Mouse (Mus musculus) CD4-positive, CD25-positive, alpha-beta regulatory T cell, adult 4 months (primary cell): ENCODE measurements around the gene Bcorl1. TPM values are rescaled to one million over a fixed set of nuclear protein-coding genes. Genes with fewer than 3 reads are reported as not detected.

Experiments
- ATAC-seq: one replicate; pipeline ENCODE4 v1.8.0; 2017
- polyA plus RNA-seq, 2 experiments: library from polyadenylated mRNA; unstranded; fragments of 100-300 nt; shearing (Covaris generic); gene quantifications; one replicate each; pipeline ENCODE4 v1.2.1; 2017

The Bcorl1 gene
- polyA plus RNA-seq, 2 experiments from 2014 or later: 2.3 to 2.7 TPM

DNA sequence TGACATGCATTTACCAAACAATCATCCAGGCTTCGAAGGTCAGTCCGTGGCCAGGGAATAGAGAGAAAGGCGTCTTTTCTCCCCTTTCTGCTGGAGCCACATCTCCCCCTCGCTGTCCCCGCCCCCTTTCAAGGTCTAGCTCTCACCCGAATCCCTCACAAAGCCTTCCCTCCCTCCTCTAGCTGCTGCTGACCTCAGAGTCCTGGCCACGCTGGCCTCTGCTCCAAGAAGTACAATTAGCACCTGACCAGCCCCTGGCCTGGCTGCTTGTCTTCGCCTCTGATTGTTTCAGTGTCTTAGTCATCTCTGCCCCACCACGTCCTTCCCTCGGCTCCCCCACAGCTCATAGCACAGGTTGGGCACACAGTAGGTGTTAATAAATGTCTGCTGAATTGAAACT, 108.5 kb downstream of the Bcorl1 start:
- ATAC-seq: no peak

DNA sequence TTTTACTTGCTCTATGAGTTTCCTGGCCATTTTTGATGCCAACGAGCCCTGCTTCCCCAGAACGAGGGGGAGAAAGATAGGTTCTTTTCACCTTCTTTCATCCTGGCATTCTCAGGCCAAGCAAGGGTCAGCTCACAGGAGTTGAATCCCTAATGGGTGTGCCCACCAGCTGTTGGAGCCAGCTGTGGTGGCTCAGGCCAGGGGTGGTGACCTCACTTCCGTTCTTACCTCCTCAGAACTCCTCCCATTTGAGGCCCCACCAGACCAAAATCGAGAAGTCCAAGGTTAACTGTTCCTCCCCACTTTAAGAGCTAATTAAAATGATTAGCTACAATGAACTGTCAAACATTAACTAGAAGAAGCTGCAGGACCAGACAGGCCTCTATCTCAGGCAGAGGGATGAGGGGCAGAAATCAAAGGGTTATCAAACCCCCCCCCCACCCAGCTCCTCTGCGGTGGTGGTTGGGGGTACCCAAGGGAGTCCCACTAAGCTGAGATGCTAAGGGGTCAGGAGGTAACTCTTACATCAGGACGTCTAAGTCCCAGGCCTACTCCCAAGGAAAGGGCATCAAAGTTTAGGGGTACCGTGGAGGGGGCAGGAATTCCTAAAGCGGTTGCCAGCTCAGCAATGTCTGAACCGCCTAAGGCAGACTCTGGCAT, 111.2 kb downstream of the Bcorl1 start:
- no peak for ATAC-seq

DNA sequence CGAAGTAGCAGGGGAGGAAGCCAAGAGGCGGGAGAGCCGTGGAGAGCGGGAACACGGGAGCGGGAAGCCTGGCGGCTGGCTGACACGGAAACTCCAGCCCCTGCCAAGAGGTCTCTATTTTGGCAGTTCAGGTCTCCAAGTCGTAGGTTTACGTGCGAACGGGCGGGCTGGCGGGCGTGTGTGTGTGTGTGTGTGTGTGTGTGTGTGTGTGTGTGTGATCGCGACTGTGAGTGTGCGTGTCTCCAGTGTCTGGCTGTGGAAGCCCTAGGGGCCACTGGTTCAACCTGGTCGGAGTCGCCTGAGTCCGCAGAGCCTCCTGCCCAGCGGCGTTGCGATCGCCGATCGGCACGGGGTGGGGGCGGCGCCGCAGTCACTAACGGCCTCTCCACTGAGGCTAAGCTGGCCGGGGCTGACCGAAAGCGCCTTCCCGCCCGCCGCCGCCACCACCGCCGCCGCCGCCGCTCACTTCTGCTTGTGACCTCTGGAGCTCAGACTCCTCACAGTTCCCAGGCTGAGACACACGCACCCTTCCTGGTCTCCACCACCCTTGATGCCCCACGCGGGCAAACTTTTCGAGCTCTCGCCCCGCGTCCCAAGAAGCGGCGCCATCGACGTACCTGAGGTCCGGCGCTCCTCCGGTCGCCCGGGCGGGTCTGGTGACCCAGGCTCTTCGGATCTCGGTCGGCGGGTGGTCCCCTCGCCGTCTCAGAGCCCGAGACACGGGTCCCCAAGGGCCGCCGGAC, 111.9 kb downstream of the Bcorl1 start:
- ATAC-seq: no peak

DNA sequence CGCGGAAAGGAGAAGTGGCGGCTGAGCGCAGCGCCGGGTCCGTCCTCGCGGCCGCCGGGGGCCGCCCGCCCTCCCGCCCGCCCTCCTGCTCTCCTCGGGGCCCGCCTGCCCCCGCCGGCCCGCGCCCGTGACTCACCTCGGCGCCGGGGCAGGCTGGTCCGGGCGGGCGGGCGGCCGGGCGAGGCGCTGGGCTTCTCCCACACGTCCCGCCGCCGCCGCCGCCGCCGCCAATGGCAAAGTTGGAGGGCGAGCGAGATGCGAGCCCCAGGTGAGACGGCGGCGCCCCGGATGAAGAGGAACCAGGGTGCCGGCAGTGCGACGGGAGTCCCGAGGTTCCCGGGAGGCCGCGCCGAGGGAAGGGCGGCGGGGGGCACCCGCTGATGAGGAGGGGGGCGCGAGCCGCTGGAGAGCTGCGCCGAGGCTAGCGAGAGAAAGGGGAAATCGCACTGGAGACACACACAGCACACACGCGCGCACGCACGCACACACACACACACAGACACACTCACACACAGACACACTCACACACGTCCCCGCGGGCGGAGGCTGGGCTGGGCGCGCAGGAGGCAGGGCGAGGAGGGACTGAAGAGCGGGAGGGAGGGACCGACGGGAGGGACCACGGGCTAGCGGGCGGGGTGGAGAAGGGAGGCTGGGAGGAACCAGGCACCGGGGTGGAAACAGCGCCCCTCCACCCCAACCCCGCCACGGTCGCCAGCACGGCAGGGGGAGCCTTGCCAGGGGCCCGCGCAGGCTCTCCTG, 112.8 kb downstream of the Bcorl1 start:
- peak; percentile 86 for ATAC-seq

DNA sequence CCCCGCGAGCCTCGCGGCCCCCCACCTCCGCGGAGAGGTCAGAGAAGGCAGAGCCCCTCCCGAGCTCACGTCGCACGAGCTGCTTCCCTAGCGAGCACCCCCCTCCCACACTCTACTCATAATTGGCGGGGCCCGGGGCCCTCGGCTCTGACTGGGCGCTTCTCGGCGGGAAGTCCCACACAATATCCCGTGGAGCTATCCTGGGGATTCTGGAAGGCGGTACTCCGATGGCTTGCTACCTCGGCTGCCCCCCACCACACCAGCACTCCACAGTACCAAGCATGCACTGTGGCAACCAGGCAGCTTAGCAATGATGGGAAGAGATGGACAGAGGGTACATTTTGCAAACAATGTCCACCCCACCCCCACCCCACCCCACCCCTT, 113.3 kb downstream of the Bcorl1 start:
- peak; percentile 46 for ATAC-seq

DNA sequence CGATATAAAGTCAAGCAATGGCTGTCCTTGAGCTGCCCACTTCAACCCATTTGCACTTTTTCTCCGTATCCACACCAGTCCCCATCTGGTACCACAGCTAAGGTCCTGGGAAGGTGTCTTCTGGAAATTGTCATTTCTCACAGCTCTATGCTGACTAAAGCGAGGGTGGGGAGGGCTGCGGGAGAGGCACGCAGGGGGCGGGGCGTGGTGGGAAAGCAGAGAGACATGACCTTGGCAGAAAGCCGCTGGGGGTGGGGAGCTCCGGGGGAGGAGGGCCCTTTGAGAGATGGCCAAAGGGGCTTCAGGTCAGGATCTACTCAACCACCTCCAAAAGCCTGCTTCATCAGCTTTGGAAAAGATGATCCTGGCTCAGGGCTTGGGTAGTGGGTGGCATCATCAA, 113.9 kb downstream of the Bcorl1 start:
- no peak for ATAC-seq

DNA sequence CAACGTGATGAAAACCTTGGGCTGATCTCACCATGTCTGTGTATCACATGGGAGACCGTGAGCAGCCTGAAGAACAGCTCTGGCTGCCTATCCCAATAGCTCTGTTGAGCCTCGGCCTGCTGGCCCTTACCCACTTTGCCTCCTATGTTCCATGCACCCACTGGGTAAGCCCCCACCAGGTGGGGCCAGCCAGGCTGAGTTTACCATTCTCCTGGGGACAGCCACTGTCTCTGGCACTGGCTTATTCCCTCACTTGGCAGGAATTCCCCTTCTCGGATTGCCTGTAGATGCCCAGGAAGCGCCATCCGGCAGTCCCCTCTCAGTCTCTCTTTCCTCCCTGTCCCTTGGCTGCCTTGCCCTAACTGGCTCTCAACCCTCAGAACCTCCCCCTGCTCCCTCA, 115.8 kb downstream of the Bcorl1 start:
- ATAC-seq: no peak

Other genes starting within 250 kb of the Bcorl1 start
- gene Xpnpep2, start 232.6 kb upstream of the Bcorl1 start, polyA plus RNA-seq: under 1 TPM in 1 of 2 experiments, not detected in 1; 0.59 TPM
- gene Sash3, start 194.9 kb upstream of the Bcorl1 start, polyA plus RNA-seq: 100 to 1,000 TPM; 332 to 499 TPM
- 1 to 10 TPM; 1.7 to 3.0 TPM for gene Zdhhc9, start 132.5 kb upstream of the Bcorl1 start, polyA plus RNA-seq
- 10 to 100 TPM; 32.1 to 33.6 TPM for gene Utp14a, start 84.5 kb upstream of the Bcorl1 start, polyA plus RNA-seq
- gene Elf4, start 121.8 kb downstream of the Bcorl1 start, polyA plus RNA-seq: 10 to 100 TPM; 24.7 to 25.4 TPM
- gene Aifm1, start 172.2 kb downstream of the Bcorl1 start, polyA plus RNA-seq: 10 to 100 TPM; 26.6 to 46.0 TPM
- gene Rab33a, start 177.9 kb downstream of the Bcorl1 start, polyA plus RNA-seq: 1 to 10 TPM in 1 of 2 experiments, under 1 TPM in 1; 0.28 to 1.5 TPM